In genomic region chr4:139905093-139905783, GRCm38 (mm10) we compare ENCODE assay signal across 19 mouse cellular contexts.
A peak's percentile ranks its signal among the peaks of the same experiment; 100 is the strongest.
DNase-seq lines count a peak whose midpoint lies in the region; ATAC-seq and TF ChIP-seq lines count a peak whose summit lies in the region.
"Had no signal": no experiment of that assay in that cellular context is flagged by ENCODE, and none has a peak within 500 bp of the region (broad histone marks: within the 10 kb centered on the region; RNA-seq: fewer than 3 reads in every experiment).

No protein-coding gene starts in this region.

- no peak for ATAC-seq in neural tube, embryonic 12.5 days (ENCODE audit: low FRiP score, low read depth)
- no peak for ATAC-seq in megakaryocyte, adult 5-6 weeks (ENCODE audit: poor library complexity, severe bottlenecking)
- ATAC-seq in kidney, embryonic 15.5 days (replicated peaks; ENCODE audit: low FRiP score): no peak
- ATAC-seq: intestine, embryonic 16.5 days; liver, postnatal 0 days had no signal

- H3K27ac ChIP-seq in neural tube, embryonic 12.5 days: no peak overlapping the region
- H3K27ac ChIP-seq in kidney, embryonic 15.5 days: no peak overlapping the region
- H3K27ac ChIP-seq: embryonic facial prominence, embryonic 13.5 days had no signal

- H3K4me2 ChIP-seq in neural tube, embryonic 12.5 days (replicated peaks): 0 out of 2 replicates have a peak overlapping the region, but pooled peaks have one; percentile 1
- H3K4me2 ChIP-seq in kidney, embryonic 15.5 days: no peak overlapping the region
- H3K4me2 ChIP-seq: embryonic facial prominence, embryonic 13.5 days had no signal

- H3K27me3 ChIP-seq in neural tube, embryonic 12.5 days (replicated peaks): no peaks in the 10 kb centered on the region
- peaks cover 11% of the 10 kb centered on the region; the same call in 1 of the 2 replicates for H3K27me3 ChIP-seq in kidney, embryonic 15.5 days

- H3K9ac ChIP-seq in neural tube, embryonic 12.5 days: no peak overlapping the region
- no peak overlapping the region for H3K9ac ChIP-seq in kidney, embryonic 15.5 days
- H3K9ac ChIP-seq: embryonic facial prominence, embryonic 13.5 days; liver, postnatal 0 days had no signal

- no peak for TF ChIP-seq CTCF in brain, embryonic 14.5 days (IDR thresholded peaks at IDR 0.05; ENCODE audit: borderline replicate concordance, extremely low read depth, insufficient read depth, insufficient read length)

- H3K4me1 ChIP-seq in neural tube, embryonic 12.5 days: no peaks in the 10 kb centered on the region
- peaks cover 7% of the 10 kb centered on the region; the same call in 1 of the 2 replicates for H3K4me1 ChIP-seq in kidney, embryonic 15.5 days
- H3K4me1 ChIP-seq: embryonic facial prominence, embryonic 13.5 days had no signal

- no peaks in the 10 kb centered on the region for H3K9me3 ChIP-seq in neural tube, embryonic 12.5 days
- H3K9me3 ChIP-seq in kidney, embryonic 15.5 days (replicated peaks): no peaks in the 10 kb centered on the region
- H3K9me3 ChIP-seq: embryonic facial prominence, embryonic 13.5 days had no signal

- no peak for TF ChIP-seq POLR2A in brain, embryonic 14.5 days (IDR thresholded peaks at IDR 0.05; ENCODE audit: borderline replicate concordance, extremely low read depth, insufficient read depth, insufficient read length, poor library complexity, severe bottlenecking)

- no peaks in the 10 kb centered on the region for H3K36me3 ChIP-seq in neural tube, embryonic 12.5 days
- H3K36me3 ChIP-seq in kidney, embryonic 15.5 days: no peaks in the 10 kb centered on the region
- H3K36me3 ChIP-seq: embryonic facial prominence, embryonic 13.5 days had no signal

- peak; percentile 25 to 39 for DNase-seq in cerebellum, postnatal 10 days
- no peak for DNase-seq in cerebellum, adult 11-12 months
- DNase-seq in brain, embryonic 14.5 days (ENCODE audit: low read depth): peak; percentile 62
- DNase-seq in mesoderm, embryonic 11.5 days (ENCODE audit: low read depth, low spot score): peak; percentile 30
- no peak for DNase-seq in thymus, postnatal 4 days
- DNase-seq: adrenal gland, postnatal 25 days; cerebellum, adult 9-11 months; gastrocnemius, postnatal 14 days; heart, postnatal 10 days; kidney, postnatal 14 days; layer of hippocampus, adult 9-11 months; liver, postnatal 0 days; right cerebral cortex, postnatal 4 days; thymus, adult 18-20 months had no signal

- H3K4me3 ChIP-seq in neural tube, embryonic 12.5 days: no peak overlapping the region
- H3K4me3 ChIP-seq in kidney, embryonic 15.5 days (replicated peaks): no peak overlapping the region
- H3K4me3 ChIP-seq: embryonic facial prominence, embryonic 13.5 days had no signal

- 27% methylated on average over 17 of the region's 17 CpGs for WGBS in neural tube, embryonic 12.5 days
- whole genome bisulfite sequencing in kidney, embryonic 15.5 days: 20% methylated on average over 17 of the region's 17 CpGs

Comparison
In these comparisons a context has a peak if more than half of its experiments do, and no peak if none do; other contexts are left out.
1. DNase-seq: peak in cerebellum, postnatal 10 days (2 of 2), brain, embryonic 14.5 days (single experiment) and mesoderm, embryonic 11.5 days (single experiment); none in cerebellum, adult 11-12 months (single experiment) and thymus, postnatal 4 days (single experiment).